Mouse (Mus musculus) stomach, embryonic 16.5 days (tissue): Measurements from ENCODE around the gene Trp73. TPM values are rescaled to one million over a fixed set of nuclear protein-coding genes. Genes with fewer than 3 reads are reported as not detected.
A peak's percentile ranks its signal among the peaks of the same experiment; 100 is the strongest.

Experiments used
- ATAC-seq: fragments of 200-750 bp; cut with Nextera tagmentation; 2 replicates; pipeline ENCODE4 v1.8.0; 2017; ENCODE audit warnings: moderate number of reproducible peaks, moderate TSS enrichment; ENCODE audit not compliant: insufficient read depth, low FRiP score
- H3K27ac ChIP-seq: fragments of 300-500 bp; sonication (generic); 2 replicates; pipeline ENCODE4 v1.5.1; 2014; ENCODE audit warnings: low read length
- H3K27me3 ChIP-seq: fragments of 300-500 bp; sonication (generic); 2 replicates; pipeline ENCODE4 v1.6.1; 2014; ENCODE audit warnings: low read length, control low read depth, mixed read lengths; ENCODE audit not compliant: control insufficient read depth, insufficient read depth
- H3K36me3 ChIP-seq: fragments of 300-500 bp; sonication (generic); 2 replicates; pipeline ENCODE4 v1.6.1; 2014; ENCODE audit warnings: low read length; ENCODE audit not compliant: control insufficient read depth, insufficient read depth
- H3K4me1 ChIP-seq: fragments of 300-500 bp; sonication (generic); 2 replicates; pipeline ENCODE4 v1.6.1; 2014; ENCODE audit warnings: low read length, control low read depth, mixed read lengths; ENCODE audit not compliant: control insufficient read depth, insufficient read depth
- H3K4me2 ChIP-seq: fragments of 300-500 bp; sonication (generic); 2 replicates; pipeline ENCODE4 v1.6.1; 2014; ENCODE audit warnings: low read depth, low read length, mixed read lengths
- H3K4me3 ChIP-seq: fragments of 300-500 bp; sonication (generic); replicated peaks from 2 replicates; pipeline ENCODE4 v1.5.1; 2014; ENCODE audit warnings: mild to moderate bottlenecking, low read length
- H3K9ac ChIP-seq: fragments of 300-500 bp; sonication (generic); 2 replicates; pipeline ENCODE4 v1.6.1; 2014; ENCODE audit warnings: low read length
- H3K9me3 ChIP-seq: fragments of 300-500 bp; sonication (generic); replicated peaks from 2 replicates; pipeline ENCODE4 v1.6.1; 2016; ENCODE audit warnings: low read length, control low read depth; ENCODE audit not compliant: control insufficient read depth
- WGBS: fragments of 180-500 bp; shearing (Covaris S2); extraction: QIAGEN DNeasy Blood & Tissue Kit; methylation state at CpG from one replicate; pipeline ENCODE4 v1.1.7; 2014; 5-methylcytosine and 5-hydroxymethylcytosine counted together
- polyA plus RNA-seq: library from polyadenylated mRNA; unstranded; fragments of >200 nt; fragmentation: Nextera tagmentation; extraction: Ambion mirVana; gene quantifications from 2 replicates; pipeline ENCODE4 v1.2.1, GENCODE M21; 2015

Trp73 gene
- polyA plus RNA-seq, 1 experiment from 2014 or later, result 0.96 TPM

GRCm38 (mm10) chr4:154096111-154096510 is 43.9 kb downstream of the Trp73 start:
- 24% methylated on average over 6 of the region's 6 CpGs for WGBS
- no peaks in the 10 kb centered on the region for H3K4me1 ChIP-seq
- ATAC-seq, result no peak
- H3K9ac ChIP-seq, result no peak overlapping the region
- no peaks in the 10 kb centered on the region for H3K27me3 ChIP-seq
- no peaks in the 10 kb centered on the region for H3K36me3 ChIP-seq
- H3K27ac ChIP-seq, result no peak overlapping the region
- no peak overlapping the region for H3K4me2 ChIP-seq
- no peaks in the 10 kb centered on the region for H3K9me3 ChIP-seq
- H3K4me3 ChIP-seq, result no peak overlapping the region

- no peak for ATAC-seq
- WGBS, result 19% methylated on average over 9 of the region's 9 CpGs
- Histone ChIP-seq H3K4me3 (no peak overlapping the region), H3K27me3 (no peaks in the 10 kb centered on the region), H3K4me2 (no peak overlapping the region), H3K36me3 (no peaks in the 10 kb centered on the region), H3K4me1 (no peaks in the 10 kb centered on the region), H3K9ac (no peak overlapping the region), H3K27ac (no peak overlapping the region), H3K9me3 (no peaks in the 10 kb centered on the region)
These were observed 46.8 kb downstream of the Trp73 start for GRCm38 (mm10) chr4:154093210-154093609.

GRCm38 (mm10) chr4:154091356-154091755 is 48.7 kb downstream of the Trp73 start:
- H3K4me3 ChIP-seq, result no peak overlapping the region
- H3K9ac ChIP-seq, result no peak overlapping the region
- no peaks in the 10 kb centered on the region for H3K9me3 ChIP-seq
- no peak for ATAC-seq
- WGBS, result 74% methylated on average over 8 of the region's 8 CpGs
- H3K27me3 ChIP-seq, result no peaks in the 10 kb centered on the region
- no peak overlapping the region for H3K27ac ChIP-seq
- H3K4me2 ChIP-seq, result no peak overlapping the region
- H3K36me3 ChIP-seq, result no peaks in the 10 kb centered on the region
- H3K4me1 ChIP-seq, result no peaks in the 10 kb centered on the region

- no peak for ATAC-seq
- Histone ChIP-seq H3K36me3 (no peaks in the 10 kb centered on the region), H3K4me3 (no peak overlapping the region), H3K27me3 (no peaks in the 10 kb centered on the region), H3K4me2 (no peak overlapping the region), H3K4me1 (no peaks in the 10 kb centered on the region), H3K27ac (no peak overlapping the region), H3K9me3 (no peaks in the 10 kb centered on the region), H3K9ac (no peak overlapping the region)
- WGBS, result 53% methylated on average over 5 of the region's 5 CpGs
These were observed 50.8 kb downstream of the Trp73 start for GRCm38 (mm10) chr4:154089205-154089604.

- H3K27ac ChIP-seq, result no peak overlapping the region; the same call in 1 of the 2 replicates
- H3K27me3 ChIP-seq, result peaks cover 13% of the 10 kb centered on the region
- H3K9ac ChIP-seq, result no peak overlapping the region
- no peaks in the 10 kb centered on the region for H3K36me3 ChIP-seq
- ATAC-seq, result no peak
- H3K9me3 ChIP-seq, result no peaks in the 10 kb centered on the region
- 80% methylated on average over 8 of the region's 8 CpGs for whole genome bisulfite sequencing
- H3K4me1 ChIP-seq, result no peaks in the 10 kb centered on the region
- H3K4me2 ChIP-seq, result no peak overlapping the region
- no peak overlapping the region for H3K4me3 ChIP-seq
These were observed 53.6 kb downstream of the Trp73 start for GRCm38 (mm10) chr4:154086436-154086835.

GRCm38 (mm10) chr4:154085856-154086255 is 54.2 kb downstream of the Trp73 start:
- H3K27me3 ChIP-seq, result peaks cover 19% of the 10 kb centered on the region
- no peak overlapping the region for H3K4me3 ChIP-seq
- WGBS, result 70% methylated on average over 3 of the region's 3 CpGs
- H3K9ac ChIP-seq, result no peak overlapping the region
- no peaks in the 10 kb centered on the region for H3K36me3 ChIP-seq
- H3K4me1 ChIP-seq, result no peaks in the 10 kb centered on the region
- no peak overlapping the region for H3K4me2 ChIP-seq
- no peak for ATAC-seq
- H3K27ac ChIP-seq, result no peak overlapping the region
- no peaks in the 10 kb centered on the region for H3K9me3 ChIP-seq

- Histone ChIP-seq H3K9ac (no peak overlapping the region), H3K4me2 (no peak overlapping the region; the same call in 1 of the 2 replicates), H3K4me1 (no peaks in the 10 kb centered on the region), H3K9me3 (no peaks in the 10 kb centered on the region), H3K27ac (no peak overlapping the region), H3K4me3 (no peak overlapping the region), H3K36me3 (no peaks in the 10 kb centered on the region), H3K27me3 (peaks cover 31% of the 10 kb centered on the region)
- 6% methylated on average over 1 of the region's 1 CpGs for WGBS
- ATAC-seq, result no peak
These were observed 58.0 kb downstream of the Trp73 start for GRCm38 (mm10) chr4:154081974-154082373.

GRCm38 (mm10) chr4:154081021-154081420 is 59.0 kb downstream of the Trp73 start:
- Histone ChIP-seq H3K36me3 (no peaks in the 10 kb centered on the region), H3K4me2 (peak overlapping the region; percentile 36), H3K9me3 (no peaks in the 10 kb centered on the region), H3K9ac (peak overlapping the region; percentile 26), H3K4me1 (no peaks in the 10 kb centered on the region), H3K27me3 (peaks cover 31% of the 10 kb centered on the region), H3K27ac (no peak overlapping the region), H3K4me3 (peak overlapping the region; percentile 25; the same call in 1 of the 2 replicates)
- 2% methylated on average over 13 of the region's 13 CpGs for WGBS
- ATAC-seq, result peak; percentile 60; the same call in 1 of the 2 replicates

GRCm38 (mm10) chr4:154080211-154080610 is 59.8 kb downstream of the Trp73 start:
- no peaks in the 10 kb centered on the region for H3K36me3 ChIP-seq

GRCm38 (mm10) chr4:154071941-154072340 is 68.1 kb downstream of the Trp73 start:
- Histone ChIP-seq H3K4me3 (no peak overlapping the region), H3K9ac (no peak overlapping the region), H3K27ac (no peak overlapping the region), H3K9me3 (no peaks in the 10 kb centered on the region), H3K27me3 (peaks cover 31% of the 10 kb centered on the region), H3K4me1 (no peaks in the 10 kb centered on the region), H3K4me2 (peak overlapping the region; percentile 28; the same call in 1 of the 2 replicates), H3K36me3 (no peaks in the 10 kb centered on the region)
- no peak for ATAC-seq
- WGBS, result 18% methylated on average over 14 of the region's 16 CpGs

More at GRCm38 (mm10) chr4:154080211-154080610, 59.8 kb downstream of the Trp73 start:
- Histone ChIP-seq H3K4me1 (no peaks in the 10 kb centered on the region), H3K9ac (no peak overlapping the region), H3K9me3 (no peaks in the 10 kb centered on the region), H3K4me3 (no peak overlapping the region), H3K27ac (no peak overlapping the region), H3K27me3 (peaks cover 31% of the 10 kb centered on the region), H3K4me2 (no peak overlapping the region)
- WGBS, result 49% methylated on average over 4 of the region's 4 CpGs
- no peak for ATAC-seq
